Mouse (Mus musculus): ENCODE data around the gene Adam15. TPM values are rescaled to one million over a fixed set of nuclear protein-coding genes. Genes with fewer than 3 reads are reported as not detected.

Gene Adam15
- polyA plus RNA-seq, 1 experiment from 2014 or later: 33.9 TPM

DNA sequence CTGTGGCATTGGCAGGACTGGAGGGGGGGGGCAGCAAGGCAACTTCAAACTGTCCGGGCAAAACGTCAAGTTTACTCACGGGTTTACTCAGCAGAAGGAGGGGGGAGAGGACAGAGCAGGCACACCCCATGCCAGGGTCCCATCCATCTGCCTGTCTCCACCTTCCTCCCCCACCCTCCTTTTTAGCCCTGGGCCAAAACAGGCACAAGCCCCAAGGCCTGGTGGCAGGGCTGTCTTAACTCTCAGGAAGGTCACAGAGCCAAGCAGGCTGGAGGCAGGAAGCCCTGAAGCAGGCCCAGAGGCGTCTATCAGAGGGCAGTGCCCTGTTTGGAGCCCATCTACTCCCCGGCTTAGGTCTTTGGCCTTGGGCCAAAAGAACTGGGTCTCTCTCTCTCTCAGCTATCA lies 40.3 kb upstream of the Adam15 start:
- 17% methylated on average over 5 of the region's 5 CpGs for WGBS

DNA sequence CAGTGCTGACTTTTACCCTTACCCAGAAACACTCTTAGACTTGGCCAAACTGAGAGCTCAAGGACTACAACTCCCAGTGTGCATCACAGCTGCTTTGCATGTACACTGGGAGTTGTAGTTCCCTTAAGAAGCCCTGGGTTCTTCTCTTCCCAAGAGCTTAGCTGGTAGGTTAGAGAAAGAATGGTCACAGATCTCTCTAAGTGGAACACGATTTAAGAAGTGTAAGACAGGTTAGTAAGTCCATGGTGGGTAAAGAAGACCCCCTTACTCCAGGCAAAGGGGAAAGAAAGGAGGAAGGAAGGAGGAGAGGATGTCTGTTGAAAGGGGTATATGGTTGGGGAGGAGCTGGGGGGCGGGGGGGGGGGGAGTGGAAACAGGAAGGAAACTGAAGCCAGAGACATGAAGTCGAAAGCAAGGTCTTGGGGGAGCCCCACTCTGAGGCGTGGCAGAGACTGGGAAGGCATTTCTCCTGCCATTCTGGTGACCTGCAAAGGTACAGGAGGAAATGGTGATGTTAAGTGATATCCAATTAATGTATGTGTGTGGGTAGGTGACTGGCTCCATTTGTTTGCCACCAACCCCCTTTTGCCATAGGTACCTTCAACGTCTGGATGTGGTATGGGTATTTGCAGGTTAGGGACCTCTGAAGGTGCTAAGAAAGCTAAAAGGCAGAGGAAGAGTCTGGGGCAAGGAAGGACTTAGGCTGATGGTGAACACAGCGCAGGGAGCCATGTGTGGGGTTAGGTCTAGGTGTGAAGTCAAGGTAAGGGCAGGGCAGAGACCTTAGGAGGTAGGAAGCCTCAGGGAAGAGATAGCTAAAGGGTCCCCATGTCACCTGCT lies 39.3 kb upstream of the Adam15 start:
- peak overlapping the region; percentile 85 for H3K4me2 ChIP-seq (replicated peaks; ENCODE audit: low read depth)
- H3K9ac ChIP-seq (ENCODE audit: low read depth, low read length): 0 out of 2 replicates have a peak overlapping the region, but pooled peaks have one; percentile 83
- 38% methylated on average over 5 of the region's 6 CpGs for WGBS
- no peaks in the 10 kb centered on the region for H3K27me3 ChIP-seq (replicated peaks; ENCODE audit: control insufficient read depth, insufficient read depth, low read length)
- no peak overlapping the region for H3K4me3 ChIP-seq (ENCODE audit: low read depth, low read length)
- H3K4me1 ChIP-seq (replicated peaks; ENCODE audit: control insufficient read depth, insufficient read depth, low read length): peaks cover 6% of the 10 kb centered on the region; the same call in 1 of the 2 replicates
- H3K36me3 ChIP-seq (ENCODE audit: control insufficient read depth, insufficient read depth): peaks cover 6% of the 10 kb centered on the region; the same call in 1 of the 2 replicates
- H3K9me3 ChIP-seq (ENCODE audit: control insufficient read depth): no peaks in the 10 kb centered on the region
- peak overlapping the region; percentile 97 for H3K27ac ChIP-seq (ENCODE audit: low read depth, low read length)
- peak; percentile 40 for ATAC-seq
- no peak for TF ChIP-seq CTCF (IDR thresholded peaks at IDR 0.05; ENCODE audit: low read depth)

More for the DNA sequence above, 40.3 kb upstream of the Adam15 start:
- Histone ChIP-seq H3K27me3 (replicated peaks; ENCODE audit: control insufficient read depth, insufficient read depth, low read length) (no peaks in the 10 kb centered on the region), H3K4me3 (ENCODE audit: low read depth, low read length) (peak overlapping the region; percentile 76), H3K27ac (ENCODE audit: low read depth, low read length) (peak overlapping the region; percentile 97), H3K36me3 (ENCODE audit: control insufficient read depth, insufficient read depth) (no peaks in the 10 kb centered on the region; the same call in 1 of the 2 replicates), H3K9me3 (ENCODE audit: control insufficient read depth) (no peaks in the 10 kb centered on the region), H3K4me1 (replicated peaks; ENCODE audit: control insufficient read depth, insufficient read depth, low read length) (peaks cover 6% of the 10 kb centered on the region; the same call in 1 of the 2 replicates), H3K4me2 (replicated peaks; ENCODE audit: low read depth) (peak overlapping the region; percentile 85), H3K9ac (ENCODE audit: low read depth, low read length) (peak overlapping the region; percentile 83; the same call in 1 of the 2 replicates)
- no peak for ATAC-seq
- no peak for TF ChIP-seq CTCF (IDR thresholded peaks at IDR 0.05; ENCODE audit: low read depth)

DNA sequence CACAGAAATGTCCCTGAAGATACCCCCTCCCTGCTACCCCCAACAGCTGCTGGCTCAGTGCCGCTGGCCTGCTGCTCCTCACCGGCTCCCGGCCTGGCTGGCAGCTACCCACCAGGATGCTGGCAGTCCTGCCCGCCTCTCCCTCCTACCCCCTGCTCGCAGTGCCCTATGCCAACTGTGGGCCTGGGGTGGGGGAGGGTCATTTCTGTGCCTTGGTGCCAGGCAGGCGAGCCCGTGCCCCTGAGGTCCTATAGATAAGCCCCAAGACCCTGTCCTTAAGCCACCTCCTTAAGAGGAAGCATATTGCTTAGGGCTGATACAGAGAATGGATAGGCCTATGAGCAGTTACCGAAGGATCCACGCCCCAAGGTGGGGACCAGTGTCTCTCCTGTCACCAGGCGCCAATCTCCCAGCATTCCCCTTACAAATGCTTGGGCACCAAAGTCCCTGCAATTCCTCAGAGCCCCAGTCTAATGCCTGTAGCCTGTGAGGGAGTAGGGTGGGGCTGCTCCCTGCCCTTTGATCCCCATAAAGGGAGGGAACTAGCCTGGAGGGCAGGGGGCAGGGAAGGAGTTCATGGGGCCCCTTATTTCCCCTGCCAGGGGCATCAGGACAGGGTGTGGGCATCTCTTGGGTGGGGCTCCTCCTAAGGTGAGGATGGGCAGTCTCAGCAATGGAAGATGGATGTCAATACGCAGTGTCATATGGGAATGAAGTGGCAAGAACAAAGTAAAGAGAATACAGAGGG lies 38.5 kb upstream of the Adam15 start:
- peak overlapping the region; percentile 26 for H3K4me3 ChIP-seq (ENCODE audit: low read depth, low read length)
- peaks cover 11% of the 10 kb centered on the region; the same call in 1 of the 2 replicates for H3K36me3 ChIP-seq (ENCODE audit: control insufficient read depth, insufficient read depth)
- peaks cover 6% of the 10 kb centered on the region; the same call in 1 of the 2 replicates for H3K4me1 ChIP-seq (replicated peaks; ENCODE audit: control insufficient read depth, insufficient read depth, low read length)
- peak overlapping the region; percentile 97 for H3K27ac ChIP-seq (ENCODE audit: low read depth, low read length)
- peak; percentile 85 for ATAC-seq
- no peak for TF ChIP-seq CTCF (IDR thresholded peaks at IDR 0.05; ENCODE audit: low read depth)
- WGBS: 34% methylated on average over 11 of the region's 11 CpGs
- no peaks in the 10 kb centered on the region for H3K27me3 ChIP-seq (replicated peaks; ENCODE audit: control insufficient read depth, insufficient read depth, low read length)
- H3K9me3 ChIP-seq (ENCODE audit: control insufficient read depth): no peaks in the 10 kb centered on the region
- peak overlapping the region; percentile 40; the same call in 1 of the 2 replicates for H3K9ac ChIP-seq (ENCODE audit: low read depth, low read length)
- H3K4me2 ChIP-seq (replicated peaks; ENCODE audit: low read depth): peak overlapping the region; percentile 85

DNA sequence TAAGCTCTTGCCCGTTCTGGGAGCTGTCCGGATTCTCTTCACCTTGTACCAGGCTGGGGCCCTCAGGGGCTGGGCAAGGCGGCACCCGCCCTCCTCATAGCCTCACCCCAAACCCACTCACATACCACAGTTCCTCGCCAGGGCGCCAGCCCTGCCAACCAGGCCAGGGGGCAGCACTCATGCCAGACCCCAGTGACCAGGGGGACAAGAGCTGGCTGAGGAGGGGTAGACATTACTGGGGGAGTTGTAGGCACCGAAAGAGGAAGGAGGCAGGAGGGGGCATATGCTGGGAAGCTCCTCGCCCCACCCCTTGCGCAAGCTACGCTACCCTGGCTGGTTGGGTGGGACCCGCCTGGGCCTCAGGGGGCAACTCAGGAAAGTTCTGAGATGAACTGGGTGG lies 37.8 kb upstream of the Adam15 start:
- Histone ChIP-seq H3K4me3 (ENCODE audit: low read depth, low read length) (peak overlapping the region; percentile 26), H3K4me1 (replicated peaks; ENCODE audit: control insufficient read depth, insufficient read depth, low read length) (peaks cover 6% of the 10 kb centered on the region; the same call in 1 of the 2 replicates), H3K9ac (ENCODE audit: low read depth, low read length) (peak overlapping the region; percentile 40; the same call in 1 of the 2 replicates), H3K9me3 (ENCODE audit: control insufficient read depth) (no peaks in the 10 kb centered on the region), H3K4me2 (replicated peaks; ENCODE audit: low read depth) (peak overlapping the region; percentile 85), H3K36me3 (ENCODE audit: control insufficient read depth, insufficient read depth) (peaks cover 11% of the 10 kb centered on the region; the same call in 1 of the 2 replicates), H3K27ac (ENCODE audit: low read depth, low read length) (peak overlapping the region; percentile 97), H3K27me3 (replicated peaks; ENCODE audit: control insufficient read depth, insufficient read depth, low read length) (no peaks in the 10 kb centered on the region)
- no peak for ATAC-seq
- 40% methylated on average over 11 of the region's 11 CpGs for WGBS
- TF ChIP-seq CTCF (IDR thresholded peaks at IDR 0.05; ENCODE audit: low read depth): peak; percentile 31; the same call in 1 of the 2 replicates

DNA sequence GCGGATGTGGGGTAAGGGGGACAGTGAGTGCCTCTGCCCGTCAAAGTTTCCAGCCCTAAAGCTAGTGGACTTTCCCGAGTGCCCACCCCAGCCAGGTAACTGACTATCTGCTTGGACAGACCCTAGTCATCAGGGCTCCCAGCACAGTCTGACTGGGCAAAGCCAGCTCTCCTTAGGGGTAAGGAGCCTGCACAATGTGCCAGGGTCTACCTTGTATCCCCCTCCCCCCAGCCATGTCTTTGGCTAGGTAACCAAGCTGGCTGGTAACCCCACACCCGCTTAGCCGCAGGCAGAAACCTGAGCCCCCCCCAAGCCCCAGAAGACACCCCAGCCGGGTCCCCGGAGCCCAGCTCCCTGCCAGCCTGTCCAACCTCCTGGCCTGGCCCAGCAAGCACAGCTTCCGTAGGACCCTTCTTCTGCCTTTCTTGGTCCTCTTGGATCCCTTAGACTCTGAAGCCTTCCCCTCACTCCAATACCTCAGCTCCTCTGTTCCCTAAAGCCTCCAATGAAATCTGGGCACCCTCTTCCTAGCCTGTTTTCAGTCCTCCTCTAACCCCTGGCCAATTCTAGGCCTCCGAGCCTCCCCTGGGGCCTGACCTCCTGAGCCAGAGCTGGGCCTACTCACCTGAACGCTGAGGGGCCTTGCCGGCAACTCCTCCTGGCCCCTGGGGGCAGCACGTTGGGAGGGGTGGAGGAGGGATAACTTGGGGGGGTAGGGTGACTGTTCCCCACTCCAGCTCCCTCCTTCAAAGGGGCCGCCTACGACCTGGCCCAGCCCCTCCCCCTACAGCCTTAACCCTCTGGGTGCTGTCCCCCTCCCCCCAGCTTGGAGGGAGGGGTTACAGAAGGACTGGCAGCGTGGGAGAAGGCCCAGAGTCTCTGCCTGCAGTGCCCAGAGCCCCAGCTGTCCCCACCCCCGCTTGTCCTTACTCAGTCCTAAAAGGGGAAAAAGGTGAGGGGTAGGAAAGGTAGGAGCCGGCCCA lies 36.9 kb upstream of the Adam15 start:
- TF ChIP-seq CTCF (IDR thresholded peaks at IDR 0.05; ENCODE audit: low read depth): no peak
- 0 out of 2 replicates have a peak overlapping the region, but pooled peaks have one; percentile 22 for H3K9ac ChIP-seq (ENCODE audit: low read depth, low read length)
- peak overlapping the region; percentile 85 for H3K4me2 ChIP-seq (replicated peaks; ENCODE audit: low read depth)
- H3K27ac ChIP-seq (ENCODE audit: low read depth, low read length): peak overlapping the region; percentile 97
- peaks cover 6% of the 10 kb centered on the region; the same call in 1 of the 2 replicates for H3K4me1 ChIP-seq (replicated peaks; ENCODE audit: control insufficient read depth, insufficient read depth, low read length)
- H3K36me3 ChIP-seq (ENCODE audit: control insufficient read depth, insufficient read depth): peaks cover 11% of the 10 kb centered on the region; the same call in 1 of the 2 replicates
- H3K9me3 ChIP-seq (ENCODE audit: control insufficient read depth): no peaks in the 10 kb centered on the region
- no peaks in the 10 kb centered on the region for H3K27me3 ChIP-seq (replicated peaks; ENCODE audit: control insufficient read depth, insufficient read depth, low read length)
- H3K4me3 ChIP-seq (ENCODE audit: low read depth, low read length): peak overlapping the region; percentile 26
- 56% methylated on average over 17 of the region's 17 CpGs for WGBS
- no peak for ATAC-seq
